Mouse (Mus musculus) cerebellum, adult 9-11 months (tissue): ENCODE results near the gene Rps17.

Source experiments
- DNase-seq: peaks from one replicate; pipeline ENCODE4 v3.0.0; 2022

Rps17 gene

DNA sequence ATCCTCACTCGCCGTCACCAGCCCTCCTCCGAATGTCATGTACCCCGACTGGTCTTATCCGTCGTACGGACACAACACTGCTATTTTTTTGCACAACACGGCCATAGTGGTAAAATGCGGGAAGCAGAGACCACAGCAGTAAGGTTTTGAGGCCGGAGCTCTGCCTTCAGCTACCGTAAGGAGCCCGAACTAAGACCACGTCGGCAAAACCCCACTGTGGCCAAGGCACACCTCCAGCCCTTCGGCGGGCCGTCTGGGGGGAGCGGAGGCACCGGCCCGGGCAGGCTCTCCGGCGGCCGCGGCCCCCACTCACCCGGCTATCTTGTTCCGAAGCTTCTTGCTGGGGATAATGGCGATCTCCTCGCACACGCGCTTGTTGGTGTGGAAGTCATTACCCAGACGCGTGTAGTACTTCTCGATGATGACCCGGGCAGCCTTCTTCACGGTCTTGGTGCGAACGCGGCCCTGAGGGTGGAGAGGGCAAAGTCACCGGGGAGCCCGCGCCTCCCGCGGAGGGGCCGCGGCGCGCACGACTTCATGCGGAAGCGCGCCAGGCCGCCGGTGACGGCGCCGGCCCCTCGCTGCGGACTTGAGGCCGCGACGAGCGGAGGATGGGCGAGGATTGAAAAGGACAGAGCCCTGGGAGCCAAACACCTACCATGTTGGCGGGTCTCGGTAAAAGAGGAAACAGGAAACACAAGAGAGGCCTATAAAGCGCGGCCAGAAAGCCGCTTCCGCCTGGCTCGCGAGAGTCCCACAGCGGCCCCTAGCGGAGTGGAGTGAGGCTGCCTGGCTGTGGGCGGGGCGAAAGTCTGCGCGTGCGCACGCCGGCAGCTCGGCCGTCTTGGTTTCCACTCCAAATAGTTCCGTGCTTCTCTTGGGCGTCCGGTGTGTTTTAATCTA lies at the start of gene Rps17:
Rps17 (minus strand) TSS at position 711 of the 903 bp plus-strand sequence.
- DNase-seq: peak; percentile 94

GRCm38 (mm10) chr7:81379363-81379762 lies 34.3 kb upstream of the Rps17 start:
- no peak for DNase-seq

- peak; percentile 46 for DNase-seq
Observed at GRCm38 (mm10) chr7:81372337-81372920, 27.4 kb upstream of the Rps17 start.

- no peak for DNase-seq
Observed at GRCm38 (mm10) chr7:81371811-81372210, 26.8 kb upstream of the Rps17 start.

DNA sequence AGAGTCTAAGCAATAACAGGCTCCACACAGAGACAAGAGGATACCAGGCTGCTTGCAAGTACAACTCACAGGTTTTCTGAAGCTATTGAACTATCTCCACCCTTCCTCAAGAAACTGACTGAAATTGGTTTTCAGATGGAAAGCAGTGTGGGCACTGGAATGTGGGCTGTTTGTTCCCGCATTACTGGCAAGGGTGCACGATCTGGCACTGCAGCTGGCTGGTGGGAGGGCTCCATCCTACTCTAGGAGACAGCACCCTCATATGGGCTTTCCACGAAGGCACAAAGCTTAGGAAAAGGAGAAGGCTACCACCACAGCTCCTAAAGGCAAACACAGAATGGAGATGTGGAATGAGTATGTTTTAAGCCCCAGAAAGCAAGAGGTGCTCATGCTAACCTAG lies 24.7 kb upstream of the Rps17 start:
- DNase-seq: no peak

- no peak for DNase-seq
Observed at GRCm38 (mm10) chr7:81367946-81368345, 22.9 kb upstream of the Rps17 start.

GRCm38 (mm10) chr7:81356975-81357374 lies 11.9 kb upstream of the Rps17 start:
- no peak for DNase-seq

- DNase-seq: no peak
Observed at GRCm38 (mm10) chr7:81356360-81356759, 11.3 kb upstream of the Rps17 start.

DNA sequence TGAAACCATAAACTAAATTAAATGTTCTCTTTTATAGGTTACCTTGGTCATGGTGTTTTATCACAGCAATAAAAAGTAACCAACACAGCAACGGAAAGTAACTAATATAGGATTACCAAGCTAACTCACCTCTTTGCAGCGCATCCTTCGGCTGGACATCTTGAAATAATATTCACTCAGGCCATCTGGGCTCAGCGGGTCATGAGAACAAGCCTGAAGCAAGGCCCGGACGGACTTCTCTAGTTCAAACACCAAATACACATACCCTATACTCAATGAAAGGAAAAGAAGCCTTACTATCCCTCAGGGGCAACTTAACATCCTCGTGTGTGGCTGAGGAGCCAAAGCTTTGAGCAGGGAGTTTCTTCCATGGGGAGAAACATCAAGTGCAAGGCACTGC lies 10.7 kb upstream of the Rps17 start:
- DNase-seq: no peak

DNA sequence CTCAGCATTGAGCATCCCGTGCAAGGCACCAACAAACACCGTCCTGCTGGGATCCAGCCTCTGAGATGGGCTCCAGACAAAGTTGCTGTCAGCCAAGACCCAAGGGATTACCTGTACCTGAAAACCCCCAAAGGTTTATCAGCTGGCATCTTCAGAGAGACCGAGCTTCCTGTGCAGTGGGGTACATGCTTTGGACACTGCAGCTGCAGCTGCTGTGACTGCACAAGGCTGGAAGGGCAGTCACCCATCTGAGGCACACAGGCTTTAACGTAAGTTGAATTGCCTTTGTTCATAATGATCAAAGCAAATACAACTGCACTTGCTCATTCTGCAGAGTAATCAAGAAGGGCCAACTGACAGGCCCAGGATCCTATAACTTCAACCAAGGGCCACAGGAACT lies 6.8 kb upstream of the Rps17 start:
- no peak for DNase-seq

GRCm38 (mm10) chr7:81348206-81348605 lies 3.2 kb upstream of the Rps17 start:
- no peak for DNase-seq

GRCm38 (mm10) chr7:81345447-81346170 lies 555 bp upstream of the Rps17 start:
- peak; percentile 29 for DNase-seq

DNA sequence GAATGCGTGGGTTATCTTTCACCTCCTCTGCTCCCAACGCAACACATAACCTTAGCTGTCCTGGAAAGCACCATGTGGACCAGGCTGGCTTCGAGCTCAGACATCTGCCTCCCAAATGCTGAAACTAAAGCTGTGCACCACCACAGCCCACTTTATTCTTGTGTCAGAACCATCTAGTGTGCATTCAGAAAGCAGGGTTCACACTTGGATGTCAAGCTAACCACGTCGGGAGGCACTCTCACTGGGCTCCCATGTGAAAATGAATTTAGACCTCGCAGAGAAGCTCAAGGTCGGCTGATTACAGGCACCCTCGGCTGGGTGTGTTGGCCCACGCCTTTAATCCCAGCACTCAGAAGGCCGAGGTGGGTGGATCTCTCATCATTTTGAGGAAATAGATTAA lies 1.2 kb downstream of the Rps17 start:
- no peak for DNase-seq

DNA sequence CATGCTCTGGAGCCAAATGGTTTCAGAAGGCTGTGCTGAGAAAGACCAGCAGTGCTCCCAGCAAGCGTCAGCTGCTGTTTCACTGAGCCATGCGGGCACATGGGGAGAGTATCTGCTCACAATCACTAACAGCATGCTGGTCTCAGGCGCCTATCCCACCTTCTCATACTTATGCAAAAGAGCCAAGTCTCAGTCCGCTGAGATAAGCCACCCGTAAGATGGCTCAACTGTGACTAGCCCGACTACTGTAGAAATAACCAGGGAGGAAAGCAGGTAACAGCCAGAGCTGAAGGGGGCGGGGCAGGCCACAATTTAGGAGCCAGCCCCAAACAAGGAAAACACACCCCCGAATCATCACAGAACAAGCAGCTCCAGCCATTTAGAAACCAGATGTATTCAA lies 1.7 kb downstream of the Rps17 start:
- DNase-seq: no peak

GRCm38 (mm10) chr7:81342356-81343094 lies 2.5 kb downstream of the Rps17 start:
- DNase-seq: no peak

- no peak for DNase-seq
Observed at GRCm38 (mm10) chr7:81341563-81341962, 3.5 kb downstream of the Rps17 start.

DNA sequence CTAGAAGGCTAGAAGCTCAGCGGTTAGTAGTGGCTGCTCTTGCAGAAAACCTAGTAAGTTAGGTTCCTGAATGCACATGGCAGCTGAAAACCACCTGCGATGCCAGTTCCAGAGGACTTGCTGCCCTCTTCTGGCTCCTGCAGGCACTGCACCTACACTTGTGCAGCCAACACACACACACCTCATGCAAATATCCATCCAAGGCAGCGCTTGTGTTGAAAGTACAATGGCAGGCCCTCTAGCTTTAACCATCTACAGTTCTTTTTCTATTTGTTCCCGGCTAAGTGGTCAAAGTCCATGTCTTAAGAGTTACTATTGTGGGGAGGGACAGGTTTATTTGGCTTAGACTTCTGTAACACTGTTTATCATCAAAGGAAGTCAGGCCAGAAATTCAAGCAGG lies 5.3 kb downstream of the Rps17 start:
- no peak for DNase-seq

GRCm38 (mm10) chr7:81338522-81338873 lies 6.6 kb downstream of the Rps17 start:
- DNase-seq: no peak

DNA sequence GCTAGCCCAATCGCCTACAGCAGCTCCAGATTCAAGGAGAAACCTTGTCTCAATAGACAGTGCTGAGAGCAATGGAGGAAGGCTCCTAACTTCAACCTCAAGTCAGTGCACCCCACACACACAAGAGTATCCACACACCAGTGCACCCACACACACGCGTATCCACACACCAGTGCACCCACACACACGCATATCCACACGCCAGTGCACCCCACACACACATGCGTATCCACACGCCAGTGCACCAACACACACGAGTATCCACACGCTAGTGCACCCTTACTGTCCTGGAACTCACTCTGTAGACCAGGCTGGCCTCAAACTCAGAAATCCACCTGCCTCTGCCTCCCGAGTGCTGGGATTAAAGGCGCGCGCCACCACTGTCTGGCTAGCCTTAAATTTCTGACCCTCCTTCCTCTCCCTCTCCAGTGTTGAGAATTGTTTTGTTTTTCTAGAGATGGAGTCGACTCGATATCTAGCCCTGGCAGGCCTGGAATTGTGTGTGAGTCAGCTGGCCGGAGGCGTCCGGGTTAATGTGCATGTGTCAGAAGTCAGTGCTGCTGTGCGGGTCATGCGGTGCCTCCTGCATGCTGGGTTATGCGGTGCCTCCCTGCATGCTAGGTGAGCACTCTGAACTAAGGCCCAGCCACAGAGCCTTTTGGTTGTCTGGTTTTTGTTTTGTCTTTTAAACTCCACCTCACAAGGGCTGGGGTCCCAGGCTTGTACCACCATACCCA lies 7.1 kb downstream of the Rps17 start:
- DNase-seq: no peak

GRCm38 (mm10) chr7:81336432-81336786 lies 8.6 kb downstream of the Rps17 start:
- no peak for DNase-seq

GRCm38 (mm10) chr7:81335705-81336431 lies 9.2 kb downstream of the Rps17 start:
- DNase-seq: no peak

GRCm38 (mm10) chr7:81331851-81332250 lies 13.2 kb downstream of the Rps17 start:
- DNase-seq: no peak
